Mouse (Mus musculus) forebrain, embryonic 11.5 days (tissue): ENCODE data around the gene Syp. TPM values are rescaled to one million over a fixed set of nuclear protein-coding genes. Genes with fewer than 3 reads are reported as not detected.

Source experiments
- ATAC-seq: fragments of 200-750 bp; cut with Nextera tagmentation; replicated peaks from 2 replicates; pipeline ENCODE4 v1.8.0; 2017; ENCODE audit warnings: moderate TSS enrichment; ENCODE audit not compliant: low FRiP score
- DNase-seq: peaks from one replicate; pipeline ENCODE4 v3.0.0-alpha.2; 2017; ENCODE audit warnings: low spot score
- H3K27ac ChIP-seq: fragments of 300-500 bp; sonication (generic); 2 replicates; pipeline ENCODE4 v1.5.1; 2014; ENCODE audit warnings: low read depth, low read length
- H3K27me3 ChIP-seq: fragments of 300-500 bp; sonication (generic); 2 replicates; pipeline ENCODE4 v1.6.1; 2014; ENCODE audit warnings: mild to moderate bottlenecking, low read length, mixed read lengths; ENCODE audit not compliant: control insufficient read depth, insufficient read depth
- H3K36me3 ChIP-seq: fragments of 300-500 bp; sonication (generic); 2 replicates; pipeline ENCODE4 v1.6.1; 2014; ENCODE audit warnings: mild to moderate bottlenecking, low read length, moderate library complexity, mixed read lengths; ENCODE audit not compliant: control insufficient read depth, insufficient read depth
- H3K4me1 ChIP-seq: fragments of 300-500 bp; sonication (generic); replicated peaks from 2 replicates; pipeline ENCODE4 v1.6.1; 2014; ENCODE audit warnings: low read length, mixed read lengths; ENCODE audit not compliant: control insufficient read depth, insufficient read depth
- H3K4me2 ChIP-seq: fragments of 300-500 bp; sonication (generic); 2 replicates; pipeline ENCODE4 v1.6.1; 2014; ENCODE audit warnings: low read depth, mild to moderate bottlenecking, low read length, moderate library complexity, mixed read lengths; ENCODE audit not compliant: severe bottlenecking
- H3K4me3 ChIP-seq: fragments of 300-500 bp; sonication (generic); 2 replicates; pipeline ENCODE4 v1.5.1; 2014; ENCODE audit warnings: low read depth, low read length
- H3K9ac ChIP-seq: fragments of 300-500 bp; sonication (generic); 2 replicates; pipeline ENCODE4 v1.6.1; 2014; ENCODE audit warnings: low read length
- H3K9me3 ChIP-seq: fragments of 300-500 bp; sonication (generic); 2 replicates; pipeline ENCODE4 v1.6.1; 2016; ENCODE audit warnings: low read length, mixed read lengths; ENCODE audit not compliant: control insufficient read depth
- WGBS: fragments of 180-500 bp; shearing (Covaris S2); extraction: QIAGEN DNeasy Blood & Tissue Kit; methylation state at CpG from one replicate; pipeline ENCODE4 v1.1.7; 2014; 5-methylcytosine and 5-hydroxymethylcytosine counted together
- polyA plus RNA-seq: library from polyadenylated mRNA; unstranded; fragments of >200 nt; fragmentation: Nextera tagmentation; extraction: Ambion mirVana; gene quantifications from 2 replicates; pipeline ENCODE4 v1.2.1, GENCODE M21; 2014

The Syp gene
- polyA plus RNA-seq, 1 experiment from 2014 or later, result 12.6 TPM

GRCm38 (mm10) chrX:7658031-7658784 lies 19.9 kb downstream of the Syp start:
- no peaks in the 10 kb centered on the region for H3K9me3 ChIP-seq
- H3K4me2 ChIP-seq, result peak overlapping the region; percentile 21; the same call in 1 of the 2 replicates
- no peak overlapping the region for H3K27ac ChIP-seq
- no peaks in the 10 kb centered on the region for H3K27me3 ChIP-seq
- H3K4me1 ChIP-seq, result no peaks in the 10 kb centered on the region
- WGBS, result 21% methylated on average over 13 of the region's 15 CpGs
- ATAC-seq (peak; percentile 58), DNase-seq (no peak)
- H3K9ac ChIP-seq, result no peak overlapping the region
- H3K4me3 ChIP-seq, result no peak overlapping the region
- H3K36me3 ChIP-seq, result no peaks in the 10 kb centered on the region

- ATAC-seq, result peak; percentile 36
- Histone ChIP-seq H3K4me2 (no peak overlapping the region), H3K4me3 (no peak overlapping the region), H3K4me1 (no peaks in the 10 kb centered on the region), H3K27me3 (no peaks in the 10 kb centered on the region), H3K9me3 (no peaks in the 10 kb centered on the region), H3K36me3 (no peaks in the 10 kb centered on the region), H3K27ac (no peak overlapping the region), H3K9ac (no peak overlapping the region)
- 54% methylated on average over 11 of the region's 11 CpGs for WGBS
- DNase-seq, result no peak
Measured at GRCm38 (mm10) chrX:7658785-7659589, 20.7 kb downstream of the Syp start.

- ATAC-seq (no peak), DNase-seq (peak; percentile 17)
- H3K36me3 ChIP-seq, result no peaks in the 10 kb centered on the region
- no peak overlapping the region for H3K9ac ChIP-seq
- H3K27me3 ChIP-seq, result no peaks in the 10 kb centered on the region
- 81% methylated on average over 4 of the region's 4 CpGs for whole genome bisulfite sequencing
- no peak overlapping the region for H3K4me3 ChIP-seq
- no peak overlapping the region for H3K27ac ChIP-seq
- no peaks in the 10 kb centered on the region for H3K9me3 ChIP-seq
- H3K4me1 ChIP-seq, result no peaks in the 10 kb centered on the region
- no peak overlapping the region for H3K4me2 ChIP-seq
Measured at GRCm38 (mm10) chrX:7661086-7661485, 22.8 kb downstream of the Syp start.

GRCm38 (mm10) chrX:7662936-7663335 lies 24.7 kb downstream of the Syp start:
- DNase-seq, result no peak
- Histone ChIP-seq H3K4me2 (no peak overlapping the region), H3K27me3 (no peaks in the 10 kb centered on the region), H3K9ac (no peak overlapping the region), H3K36me3 (no peaks in the 10 kb centered on the region), H3K9me3 (no peaks in the 10 kb centered on the region), H3K4me3 (no peak overlapping the region), H3K4me1 (no peaks in the 10 kb centered on the region), H3K27ac (no peak overlapping the region)
- ATAC-seq, result no peak
- WGBS, result 84% methylated on average over 3 of the region's 3 CpGs

GRCm38 (mm10) chrX:7664791-7665190 lies 26.5 kb downstream of the Syp start:
- ATAC-seq, result no peak
- no peak for DNase-seq
- no peak overlapping the region for H3K4me2 ChIP-seq
- no peak overlapping the region for H3K9ac ChIP-seq
- H3K4me3 ChIP-seq, result no peak overlapping the region
- H3K27ac ChIP-seq, result no peak overlapping the region
- WGBS, result 89% methylated on average over 11 of the region's 11 CpGs
- no peaks in the 10 kb centered on the region for H3K36me3 ChIP-seq
- no peaks in the 10 kb centered on the region for H3K9me3 ChIP-seq
- H3K4me1 ChIP-seq, result no peaks in the 10 kb centered on the region
- H3K27me3 ChIP-seq, result no peaks in the 10 kb centered on the region

- 80% methylated on average over 20 of the region's 21 CpGs for WGBS
- Histone ChIP-seq H3K9me3 (no peaks in the 10 kb centered on the region), H3K36me3 (no peaks in the 10 kb centered on the region), H3K4me3 (no peak overlapping the region), H3K4me1 (no peaks in the 10 kb centered on the region), H3K9ac (no peak overlapping the region), H3K27ac (no peak overlapping the region), H3K27me3 (no peaks in the 10 kb centered on the region), H3K4me2 (no peak overlapping the region)
- ATAC-seq, result no peak
- DNase-seq, result no peak
Measured at GRCm38 (mm10) chrX:7665739-7666502, 27.6 kb downstream of the Syp start.

GRCm38 (mm10) chrX:7670390-7670881 lies 32.2 kb downstream of the Syp start:
- Histone ChIP-seq H3K36me3 (no peaks in the 10 kb centered on the region), H3K27me3 (no peaks in the 10 kb centered on the region), H3K27ac (0 out of 2 replicates have a peak overlapping the region, but pooled peaks have one; percentile 6), H3K9me3 (no peaks in the 10 kb centered on the region), H3K4me1 (no peaks in the 10 kb centered on the region), H3K4me3 (peak overlapping the region; percentile 40), H3K9ac (peak overlapping the region; percentile 48), H3K4me2 (peak overlapping the region; percentile 51)
- ATAC-seq, result peak; percentile 87
- WGBS, result 25% methylated on average over 18 of the region's 19 CpGs
- peak; percentile 74 for DNase-seq

GRCm38 (mm10) chrX:7670921-7671623 lies 32.8 kb downstream of the Syp start, which contains the start of gene Plp2:
TSS of gene Plp2 (minus strand) at chrX:7671390.
- 0 out of 2 replicates have a peak within 1 kb of the TSS, but pooled peaks have one; percentile 6 for H3K27ac ChIP-seq
- peak within 1 kb of the TSS; percentile 48 for H3K9ac ChIP-seq
- ATAC-seq (peak; percentile 57), DNase-seq (peak; percentile 57)
- peak within 1 kb of the TSS; percentile 40 for H3K4me3 ChIP-seq
- no peaks in the 10 kb centered on the region for H3K36me3 ChIP-seq
- H3K4me2 ChIP-seq, result peak within 1 kb of the TSS; percentile 51
- H3K4me1 ChIP-seq, result no peaks in the 10 kb centered on the region
- no peaks in the 10 kb centered on the region for H3K9me3 ChIP-seq
- WGBS, result 18% methylated on average over 35 of the region's 36 CpGs
- H3K27me3 ChIP-seq, result no peaks in the 10 kb centered on the region
